11 mouse cellular contexts compared by ENCODE assay signal in the genomic region with DNA sequence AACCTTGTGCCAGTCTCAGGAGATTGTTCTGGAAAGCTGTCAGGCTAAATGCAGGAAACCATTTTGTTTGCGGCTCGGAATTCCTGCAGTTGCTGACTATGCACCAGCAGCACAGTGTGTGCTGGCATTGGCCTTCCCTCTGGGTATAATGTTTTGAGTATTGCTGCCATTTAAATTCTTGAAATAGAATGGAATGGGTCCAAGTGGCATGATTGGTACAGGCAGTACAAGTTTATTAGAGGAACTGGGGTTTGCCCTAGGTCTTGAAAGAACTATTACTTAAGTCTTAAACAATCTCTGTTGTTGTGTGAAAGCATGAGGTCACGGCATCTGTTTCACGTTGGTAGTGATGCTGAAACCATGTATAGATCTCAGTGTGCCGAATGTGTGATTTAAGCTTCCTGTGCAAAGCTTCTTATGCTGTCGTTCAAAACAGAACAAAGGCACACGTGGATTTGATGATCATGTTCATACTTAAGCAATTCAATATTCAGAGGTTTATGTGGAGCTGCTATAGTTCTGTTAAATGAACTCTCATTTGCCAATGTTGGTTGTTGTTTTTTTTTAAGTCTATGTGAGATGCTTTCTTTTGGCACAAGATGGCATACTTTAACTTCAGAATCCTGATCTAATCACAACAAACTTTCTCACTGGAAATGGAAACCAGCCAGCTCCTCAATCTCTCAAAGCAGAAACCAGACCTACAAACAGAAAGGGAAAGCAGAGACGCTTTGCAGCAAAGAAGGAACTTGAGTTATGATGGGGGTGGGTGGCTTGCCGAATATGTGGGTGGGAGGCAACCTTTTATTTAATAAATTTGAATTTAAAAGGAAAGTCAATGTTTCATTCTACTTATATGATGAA.
A peak's percentile ranks its signal among the peaks of the same experiment; 100 is the strongest.
DNase-seq lines count a peak whose midpoint lies in the region; ATAC-seq lines count a peak whose summit lies in the region.
"Had no signal": no experiment of that assay in that cellular context is flagged by ENCODE, and none has a peak within 500 bp of the region (broad histone marks: within the 10 kb centered on the region; RNA-seq: fewer than 3 reads in every experiment).

No protein-coding gene starts in this region.

- no peaks in the 10 kb centered on the region for H3K9me3 ChIP-seq in limb, embryonic 15.5 days
- H3K9me3 ChIP-seq: limb, embryonic 12.5 days; midbrain, embryonic 12.5 days had no signal

- ATAC-seq in limb, embryonic 15.5 days (ENCODE audit: insufficient number of reproducible peaks, low FRiP score, low TSS enrichment, low read depth): no peak

- no peak overlapping the region for H3K9ac ChIP-seq in limb, embryonic 15.5 days
- H3K9ac ChIP-seq: limb, embryonic 12.5 days; midbrain, embryonic 12.5 days had no signal

- no peaks in the 10 kb centered on the region; the same call in 1 of the 2 replicates for H3K4me1 ChIP-seq in limb, embryonic 15.5 days
- H3K4me1 ChIP-seq: limb, embryonic 12.5 days; midbrain, embryonic 12.5 days had no signal

- H3K27ac ChIP-seq in limb, embryonic 15.5 days: 0 out of 2 replicates have a peak overlapping the region, but pooled peaks have one; percentile 22
- H3K27ac ChIP-seq: limb, embryonic 12.5 days; midbrain, embryonic 12.5 days had no signal

- DNase-seq in cerebellum, postnatal 10 days: peak; percentile 53 to 60
- DNase-seq in cerebellum, adult 18-20 months: no peak
- peak; percentile 31 to 43 for DNase-seq in left cerebral cortex, postnatal 14 days (ENCODE audit: low spot score in 2 of 2)
- no peak for DNase-seq in left cerebral cortex, adult 11 months (ENCODE audit: low spot score)
- DNase-seq in forelimb bud, embryonic 11.5 days (ENCODE audit: low read depth, low spot score): peak; percentile 8
- no peak for DNase-seq in gastrocnemius, postnatal 4 days (ENCODE audit: low spot score in 2 of 2)
- no peak for DNase-seq in urinary bladder, postnatal 36 days (ENCODE audit: low spot score in 2 of 2)
- DNase-seq: B cell, adult 2 months had no signal

- WGBS in limb, embryonic 15.5 days: 28% methylated on average over 9 of the region's 9 CpGs

- intact Hi-C loops in left cerebral cortex, postnatal 14 days (cut with DNase I): no loop called here

- no peak overlapping the region for H3K4me2 ChIP-seq in limb, embryonic 15.5 days
- H3K4me2 ChIP-seq: limb, embryonic 12.5 days; midbrain, embryonic 12.5 days had no signal

- H3K36me3 ChIP-seq in limb, embryonic 15.5 days: no peaks in the 10 kb centered on the region
- H3K36me3 ChIP-seq: limb, embryonic 12.5 days; midbrain, embryonic 12.5 days had no signal

- no peaks in the 10 kb centered on the region for H3K27me3 ChIP-seq in limb, embryonic 15.5 days
- H3K27me3 ChIP-seq: limb, embryonic 12.5 days; midbrain, embryonic 12.5 days had no signal

- no peak overlapping the region for H3K4me3 ChIP-seq in limb, embryonic 15.5 days
- H3K4me3 ChIP-seq: limb, embryonic 12.5 days; midbrain, embryonic 12.5 days had no signal

Comparison
In these comparisons a context has a peak if more than half of its experiments do, and no peak if none do; other contexts are left out.
1. DNase-seq: peak in cerebellum, postnatal 10 days (2 of 2), left cerebral cortex, postnatal 14 days (2 of 2) and forelimb bud, embryonic 11.5 days (single experiment); none in cerebellum, adult 18-20 months (0 of 2), left cerebral cortex, adult 11 months (single experiment), gastrocnemius, postnatal 4 days (0 of 2) and urinary bladder, postnatal 36 days (0 of 2).